Mouse (Mus musculus): Measurements from ENCODE around the gene Tcp11l2.

GRCm38 (mm10) chr10:84645940-84646339 is 69.5 kb downstream of the Tcp11l2 start:
- TF ChIP-seq CTCF (IDR thresholded peaks at IDR 0.05; ENCODE audit: low read depth) (no peak), EP300 (IDR thresholded peaks at IDR 0.05; ENCODE audit: low read depth) (no peak)

Measured in liver, postnatal 0 days (tissue).